Mouse (Mus musculus) c-Kit-negative CD71-positive TER-119-positive erythroid progenitor cells, embryonic 14.5 days (primary cell): Measurements from ENCODE around the gene Bmi1.

ENCODE experiments used
- DNase-seq: peaks from one replicate; pipeline ENCODE4 v3.0.0-alpha.2; 2013; ENCODE audit warnings: low read depth, low spot score

Bmi1 gene

DNA sequence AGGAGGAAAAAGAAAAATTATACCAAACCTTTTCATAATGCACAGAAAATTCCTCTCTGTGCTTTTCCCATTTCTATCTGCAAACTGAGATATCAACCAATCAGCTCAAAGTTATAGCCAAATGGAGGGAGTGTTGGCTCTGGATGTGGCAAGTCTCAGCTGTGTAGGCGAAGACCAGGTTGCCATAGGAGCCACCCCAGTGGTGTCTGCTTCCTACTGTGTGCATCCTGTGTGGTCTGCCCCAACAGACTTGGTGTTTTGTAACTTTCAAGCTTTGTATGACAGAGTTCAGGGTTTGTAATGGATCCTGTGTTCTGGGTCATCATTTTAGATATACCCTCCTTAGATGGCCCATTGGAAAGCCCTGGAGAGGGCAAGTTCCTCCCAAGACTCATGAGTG, 47.6 kb downstream of the Bmi1 start:
- DNase-seq = no peak

DNA sequence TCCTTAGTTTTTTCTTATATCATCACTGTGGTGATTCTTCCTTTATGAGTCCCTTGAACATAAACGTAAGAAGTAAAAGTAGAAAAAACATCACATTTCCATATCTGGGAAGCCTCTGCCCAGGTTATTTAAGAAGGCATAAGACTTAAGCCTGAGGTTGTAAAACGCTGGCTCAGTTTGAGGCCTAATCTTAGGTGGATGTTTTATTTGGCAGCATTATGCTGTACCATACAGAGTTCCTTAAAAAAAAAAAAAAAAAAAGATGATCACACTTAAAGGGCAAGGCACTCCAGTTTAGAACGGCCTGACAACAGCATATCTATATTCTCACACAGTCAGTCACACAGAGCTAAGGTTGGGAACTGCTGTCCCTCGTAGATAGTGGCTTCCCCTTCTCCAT, 49.1 kb downstream of the Bmi1 start:
- DNase-seq = no peak

- DNase-seq = no peak
Measured at GRCm38 (mm10) chr2:18731718-18732117, 54.9 kb downstream of the Bmi1 start.

DNA sequence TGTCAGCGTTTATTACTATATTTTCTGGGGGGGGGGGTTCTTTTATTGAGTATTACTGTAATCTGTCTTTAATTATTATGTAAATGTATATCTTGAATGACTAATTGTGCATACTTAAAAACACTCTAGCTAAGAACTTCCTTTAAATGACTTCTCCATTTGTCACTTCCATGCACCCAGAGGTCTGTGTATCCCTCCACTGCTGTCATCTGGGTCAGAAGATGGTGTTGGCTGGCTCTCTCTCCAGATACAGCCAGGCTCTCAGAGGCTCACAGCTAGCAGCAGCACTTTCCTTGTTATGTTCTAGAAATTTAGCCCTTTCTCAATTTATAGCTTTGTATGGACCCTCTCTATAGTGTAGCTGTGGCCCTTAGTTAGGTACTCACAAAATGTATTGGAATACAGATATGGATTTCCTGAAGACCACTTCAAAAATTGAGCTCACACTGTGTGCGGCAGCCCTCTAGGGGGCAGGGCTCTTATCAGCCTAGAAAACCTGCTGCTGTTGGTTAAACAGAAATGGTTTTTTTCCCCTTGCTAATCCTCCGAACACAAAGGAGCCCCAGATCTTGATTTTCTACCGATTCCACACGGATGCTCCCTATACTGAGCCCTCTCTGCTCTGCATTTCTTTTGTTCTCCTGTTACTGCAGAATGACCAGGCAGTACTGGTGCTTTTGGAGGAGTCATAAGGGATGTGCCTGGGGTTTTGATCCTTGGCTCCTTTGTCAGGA, 57.7 kb downstream of the Bmi1 start:
- no peak for DNase-seq
